Mouse (Mus musculus): ENCODE measurements around the gene Smarca5.

Gene Smarca5

GRCm38 (mm10) chr8:80739155-80739924, at the start of gene Smarca5:
TSS of gene Smarca5 (minus strand) at chr8:80739497.
- peak; percentile 95 for DNase-seq

GRCm38 (mm10) chr8:80784559-80784958, 45.3 kb upstream of the Smarca5 start:
- DNase-seq: no peak

GRCm38 (mm10) chr8:80783271-80783670, 44.0 kb upstream of the Smarca5 start:
- DNase-seq: no peak

- DNase-seq: no peak
These were observed 42.0 kb upstream of the Smarca5 start for GRCm38 (mm10) chr8:80781338-80781737.

- DNase-seq: no peak
These were observed 41.0 kb upstream of the Smarca5 start for GRCm38 (mm10) chr8:80780271-80780670.

- DNase-seq: no peak
These were observed 37.1 kb upstream of the Smarca5 start for GRCm38 (mm10) chr8:80776436-80776835.

GRCm38 (mm10) chr8:80772732-80773460, 33.6 kb upstream of the Smarca5 start:
- DNase-seq: no peak

GRCm38 (mm10) chr8:80768451-80768850, 29.2 kb upstream of the Smarca5 start:
- no peak for DNase-seq

GRCm38 (mm10) chr8:80753017-80753715, 13.9 kb upstream of the Smarca5 start:
- peak; percentile 67 for DNase-seq

GRCm38 (mm10) chr8:80752429-80752828, 13.1 kb upstream of the Smarca5 start:
- no peak for DNase-seq

- no peak for DNase-seq
These were observed 9.8 kb upstream of the Smarca5 start for GRCm38 (mm10) chr8:80749091-80749490.

- no peak for DNase-seq
These were observed 635 bp upstream of the Smarca5 start for GRCm38 (mm10) chr8:80739932-80740331.

GRCm38 (mm10) chr8:80738388-80739154, 726 bp downstream of the Smarca5 start:
- peak; percentile 44 for DNase-seq

GRCm38 (mm10) chr8:80738046-80738387, 1.3 kb downstream of the Smarca5 start:
- DNase-seq: no peak

GRCm38 (mm10) chr8:80732326-80732725, 7.0 kb downstream of the Smarca5 start:
- DNase-seq: no peak

GRCm38 (mm10) chr8:80714461-80714860, 24.8 kb downstream of the Smarca5 start:
- no peak for DNase-seq

GRCm38 (mm10) chr8:80710670-80711400, 28.5 kb downstream of the Smarca5 start:
- no peak for DNase-seq

GRCm38 (mm10) chr8:80688141-80688540, 51.2 kb downstream of the Smarca5 start:
- DNase-seq: peak; percentile 16

- no peak for DNase-seq
These were observed 55.5 kb downstream of the Smarca5 start for GRCm38 (mm10) chr8:80683756-80684335.

GRCm38 (mm10) chr8:80682594-80682993, 56.7 kb downstream of the Smarca5 start:
- no peak for DNase-seq

GRCm38 (mm10) chr8:80669277-80669901, 69.9 kb downstream of the Smarca5 start:
- no peak for DNase-seq

Data from cerebellum, adult 11 months (tissue).